In the genomic region with DNA sequence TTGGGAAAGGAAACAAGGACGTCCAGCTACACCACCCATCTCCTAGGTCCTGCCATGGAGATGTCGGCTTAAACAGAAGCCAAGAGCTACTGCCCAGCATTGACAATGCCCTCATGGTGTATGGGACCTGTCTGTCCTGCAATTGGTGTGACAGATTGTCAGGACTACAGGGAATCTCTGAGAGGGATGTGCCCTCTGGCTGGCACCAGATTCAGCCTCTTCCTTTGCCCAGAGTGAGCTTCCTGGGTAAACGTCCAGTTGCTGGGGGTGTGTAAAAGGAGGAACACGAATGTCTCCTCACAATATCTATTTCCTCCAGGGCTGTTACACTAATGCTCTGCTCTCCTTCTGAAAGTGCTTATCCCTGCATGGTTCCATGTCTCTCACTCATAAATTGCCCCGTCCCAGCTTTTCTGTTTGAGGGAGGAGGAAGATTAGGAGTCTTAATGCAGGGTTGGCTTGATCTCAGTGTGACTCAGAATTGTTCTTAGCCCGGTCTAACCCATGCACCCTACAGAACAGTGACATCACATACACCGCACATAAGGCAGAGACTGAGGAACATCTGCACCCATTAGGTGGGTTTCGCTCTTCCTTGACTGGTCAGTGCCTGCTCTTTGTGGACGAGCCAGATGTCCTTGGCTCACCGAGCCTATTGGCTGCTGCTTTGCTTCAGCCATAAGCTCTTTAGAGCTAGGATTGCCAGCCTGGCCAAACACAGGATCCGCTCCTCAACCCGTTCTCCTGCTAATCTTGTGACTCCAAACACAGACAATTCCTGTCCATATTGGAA, we compare ENCODE assay signal across 22 mouse cellular contexts.
DNase-seq lines count a peak whose midpoint lies in the region; ATAC-seq and TF ChIP-seq lines count a peak whose summit lies in the region.
"Had no signal": no experiment of that assay in that cellular context is flagged by ENCODE, and none has a peak within 500 bp of the region (broad histone marks: within the 10 kb centered on the region; RNA-seq: fewer than 3 reads in every experiment).

No protein-coding gene starts in this region.

- H3K9me3 ChIP-seq in embryonic facial prominence, embryonic 13.5 days: no peaks in the 10 kb centered on the region
- no peaks in the 10 kb centered on the region for H3K9me3 ChIP-seq in embryonic facial prominence, embryonic 10.5 days
- no peaks in the 10 kb centered on the region for H3K9me3 ChIP-seq in hindbrain, postnatal 0 days (ENCODE audit: low read length)
- H3K9me3 ChIP-seq in hindbrain, embryonic 10.5 days: no peaks in the 10 kb centered on the region
- H3K9me3 ChIP-seq in neural tube, embryonic 15.5 days (replicated peaks): no peaks in the 10 kb centered on the region
- H3K9me3 ChIP-seq in stomach, embryonic 16.5 days (replicated peaks; ENCODE audit: control insufficient read depth, low read length): no peaks in the 10 kb centered on the region
- H3K9me3 ChIP-seq: hindbrain, embryonic 13.5 days; limb, embryonic 13.5 days had no signal

- DNase-seq in embryonic facial prominence, embryonic 10.5 days (ENCODE audit: low spot score): no peak
- DNase-seq in hindbrain, postnatal 0 days (ENCODE audit: low spot score): no peak
- no peak for DNase-seq in hindbrain, embryonic 10.5 days (ENCODE audit: low spot score)
- DNase-seq in neural tube, embryonic 10.5 days (ENCODE audit: extremely low spot score, low spot score): peak; percentile 26
- DNase-seq in adrenal gland, adult 8-10 months: no peak
- DNase-seq: cerebellum, postnatal 36 days; heart, adult 18-20 months; kidney, adult 2 months; kidney, postnatal 25 days; liver, postnatal 0 days; lung, postnatal 4 days; midbrain, embryonic 14.5 days; retina, postnatal 1 day; right cerebral cortex, postnatal 4 days; thymus, adult 2 months had no signal

- H3K9ac ChIP-seq in embryonic facial prominence, embryonic 13.5 days: no peak overlapping the region
- no peak overlapping the region for H3K9ac ChIP-seq in hindbrain, postnatal 0 days (replicated peaks; ENCODE audit: low read length)
- no peak overlapping the region for H3K9ac ChIP-seq in neural tube, embryonic 15.5 days (replicated peaks)
- H3K9ac ChIP-seq in stomach, embryonic 16.5 days (ENCODE audit: low read length): no peak overlapping the region
- H3K9ac ChIP-seq: hindbrain, embryonic 13.5 days; limb, embryonic 13.5 days; liver, postnatal 0 days had no signal

- H3K36me3 ChIP-seq in embryonic facial prominence, embryonic 13.5 days: peaks cover 9% of the 10 kb centered on the region
- no peaks in the 10 kb centered on the region; the same call in 1 of the 2 replicates for H3K36me3 ChIP-seq in embryonic facial prominence, embryonic 10.5 days (replicated peaks)
- H3K36me3 ChIP-seq in hindbrain, postnatal 0 days (ENCODE audit: insufficient read depth, low read length): no peaks in the 10 kb centered on the region
- H3K36me3 ChIP-seq in hindbrain, embryonic 10.5 days: no peaks in the 10 kb centered on the region
- H3K36me3 ChIP-seq in neural tube, embryonic 15.5 days: no peaks in the 10 kb centered on the region
- H3K36me3 ChIP-seq in stomach, embryonic 16.5 days (ENCODE audit: control insufficient read depth, insufficient read depth, low read length): no peaks in the 10 kb centered on the region
- H3K36me3 ChIP-seq: hindbrain, embryonic 13.5 days had no signal

- peak overlapping the region; percentile 64 for H3K27ac ChIP-seq in embryonic facial prominence, embryonic 13.5 days
- no peak overlapping the region; the same call in 1 of the 2 replicates for H3K27ac ChIP-seq in embryonic facial prominence, embryonic 10.5 days (replicated peaks)
- no peak overlapping the region for H3K27ac ChIP-seq in hindbrain, postnatal 0 days
- H3K27ac ChIP-seq in hindbrain, embryonic 10.5 days: no peak overlapping the region
- no peak overlapping the region for H3K27ac ChIP-seq in neural tube, embryonic 15.5 days (replicated peaks)
- no peak overlapping the region; the same call in 1 of the 2 replicates for H3K27ac ChIP-seq in stomach, embryonic 16.5 days (ENCODE audit: low read length)
- H3K27ac ChIP-seq: hindbrain, embryonic 13.5 days had no signal

- 80% methylated on average over 12 of the region's 12 CpGs for WGBS in embryonic facial prominence, embryonic 13.5 days
- WGBS in embryonic facial prominence, embryonic 10.5 days: 87% methylated on average over 12 of the region's 12 CpGs
- 73% methylated on average over 12 of the region's 12 CpGs for WGBS in hindbrain, postnatal 0 days
- WGBS in hindbrain, embryonic 10.5 days: 87% methylated on average over 12 of the region's 12 CpGs
- 85% methylated on average over 12 of the region's 12 CpGs for WGBS in neural tube, embryonic 15.5 days
- 73% methylated on average over 12 of the region's 12 CpGs for WGBS in stomach, embryonic 16.5 days

- no peak overlapping the region for H3K4me2 ChIP-seq in embryonic facial prominence, embryonic 13.5 days
- no peak overlapping the region for H3K4me2 ChIP-seq in hindbrain, postnatal 0 days (ENCODE audit: low read depth, low read length)
- no peak overlapping the region for H3K4me2 ChIP-seq in neural tube, embryonic 15.5 days
- H3K4me2 ChIP-seq in stomach, embryonic 16.5 days (ENCODE audit: low read depth, low read length): no peak overlapping the region
- H3K4me2 ChIP-seq: hindbrain, embryonic 13.5 days; limb, embryonic 13.5 days had no signal

- H3K4me3 ChIP-seq in embryonic facial prominence, embryonic 13.5 days: no peak overlapping the region
- H3K4me3 ChIP-seq in embryonic facial prominence, embryonic 10.5 days: no peak overlapping the region
- no peak overlapping the region for H3K4me3 ChIP-seq in hindbrain, postnatal 0 days (ENCODE audit: low read length)
- no peak overlapping the region for H3K4me3 ChIP-seq in hindbrain, embryonic 10.5 days
- no peak overlapping the region for H3K4me3 ChIP-seq in neural tube, embryonic 15.5 days (replicated peaks)
- H3K4me3 ChIP-seq in stomach, embryonic 16.5 days (replicated peaks; ENCODE audit: low read length): no peak overlapping the region
- H3K4me3 ChIP-seq: hindbrain, embryonic 13.5 days; limb, embryonic 13.5 days; myocyte had no signal

- ATAC-seq in embryonic facial prominence, embryonic 13.5 days (ENCODE audit: insufficient number of reproducible peaks, insufficient read depth, low FRiP score, low TSS enrichment, low read depth): no peak
- ATAC-seq in hindbrain, postnatal 0 days: peak; percentile 50
- ATAC-seq in neural tube, embryonic 15.5 days (ENCODE audit: low FRiP score): no peak
- ATAC-seq in stomach, embryonic 16.5 days (ENCODE audit: insufficient read depth, low FRiP score): peak; percentile 61
- ATAC-seq: liver, postnatal 0 days had no signal

- H3K27me3 ChIP-seq in embryonic facial prominence, embryonic 13.5 days: no peaks in the 10 kb centered on the region
- H3K27me3 ChIP-seq in embryonic facial prominence, embryonic 10.5 days (replicated peaks; ENCODE audit: low read depth, poor library complexity, severe bottlenecking): no peaks in the 10 kb centered on the region
- no peaks in the 10 kb centered on the region for H3K27me3 ChIP-seq in hindbrain, postnatal 0 days (ENCODE audit: insufficient read depth, low read length)
- H3K27me3 ChIP-seq in hindbrain, embryonic 10.5 days (ENCODE audit: insufficient read depth, poor library complexity, severe bottlenecking): no peaks in the 10 kb centered on the region
- no peaks in the 10 kb centered on the region for H3K27me3 ChIP-seq in neural tube, embryonic 15.5 days (replicated peaks)
- no peaks in the 10 kb centered on the region for H3K27me3 ChIP-seq in stomach, embryonic 16.5 days (ENCODE audit: control insufficient read depth, insufficient read depth, low read length)
- H3K27me3 ChIP-seq: CH12.LX; hindbrain, embryonic 13.5 days; limb, embryonic 13.5 days had no signal

- peaks cover 11% of the 10 kb centered on the region for H3K4me1 ChIP-seq in embryonic facial prominence, embryonic 13.5 days
- peaks cover 22% of the 10 kb centered on the region for H3K4me1 ChIP-seq in embryonic facial prominence, embryonic 10.5 days
- H3K4me1 ChIP-seq in hindbrain, postnatal 0 days (ENCODE audit: insufficient read depth, low read length): no peaks in the 10 kb centered on the region
- H3K4me1 ChIP-seq in hindbrain, embryonic 10.5 days (replicated peaks): peaks cover 7% of the 10 kb centered on the region
- H3K4me1 ChIP-seq in neural tube, embryonic 15.5 days: no peaks in the 10 kb centered on the region
- peaks cover 5% of the 10 kb centered on the region; the same call in 1 of the 2 replicates for H3K4me1 ChIP-seq in stomach, embryonic 16.5 days (ENCODE audit: control insufficient read depth, insufficient read depth, low read length)
- H3K4me1 ChIP-seq: hindbrain, embryonic 13.5 days; limb, embryonic 13.5 days had no signal

- no peak for TF ChIP-seq CTCF in hindbrain, postnatal 0 days (IDR thresholded peaks at IDR 0.05; ENCODE audit: low read depth)

Comparison
In these comparisons a context has a peak if more than half of its experiments do, and no peak if none do; other contexts are left out.
1. ATAC-seq: peak in hindbrain, postnatal 0 days (single experiment) and stomach, embryonic 16.5 days (single experiment); none in embryonic facial prominence, embryonic 13.5 days (single experiment) and neural tube, embryonic 15.5 days (single experiment).